Mouse (Mus musculus): ENCODE measurements around the gene Lcn4.

DNA sequence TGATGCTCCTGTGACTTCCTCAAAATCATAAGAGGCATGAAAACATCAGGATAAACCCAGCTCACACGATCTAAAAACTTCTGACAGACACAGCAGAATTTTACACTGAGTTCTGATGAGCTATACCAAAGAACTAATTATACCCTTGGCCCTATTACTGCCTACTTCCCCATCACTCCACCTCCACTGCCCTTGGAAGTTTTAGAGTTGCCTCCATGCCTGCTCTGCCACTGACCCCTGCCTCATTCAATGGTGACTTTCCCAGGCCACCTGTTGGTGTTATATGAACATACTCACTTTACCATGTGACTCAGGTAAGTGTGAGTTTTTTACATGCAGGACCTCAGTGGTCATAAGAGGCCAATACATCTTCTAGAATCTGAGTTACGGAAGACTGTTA is 13.7 kb downstream of the Lcn4 start:
- TF ChIP-seq HCFC1 (IDR thresholded peaks at IDR 0.05; ENCODE audit: low read depth, low read length) (no peak), EP300 (IDR thresholded peaks at IDR 0.05; ENCODE audit: low read depth in 1 of 2, low read length in 2 of 2) (no peak), NRF1 (IDR thresholded peaks at IDR 0.05; ENCODE audit: insufficient read depth, low read depth, low read length, poor library complexity, severe bottlenecking) (no peak), CHD2 (IDR thresholded peaks at IDR 0.05; ENCODE audit: low read length) (no peak), POLR2AphosphoS2 (IDR thresholded peaks at IDR 0.05; ENCODE audit: low read length) (no peak)
